In the genomic region with DNA sequence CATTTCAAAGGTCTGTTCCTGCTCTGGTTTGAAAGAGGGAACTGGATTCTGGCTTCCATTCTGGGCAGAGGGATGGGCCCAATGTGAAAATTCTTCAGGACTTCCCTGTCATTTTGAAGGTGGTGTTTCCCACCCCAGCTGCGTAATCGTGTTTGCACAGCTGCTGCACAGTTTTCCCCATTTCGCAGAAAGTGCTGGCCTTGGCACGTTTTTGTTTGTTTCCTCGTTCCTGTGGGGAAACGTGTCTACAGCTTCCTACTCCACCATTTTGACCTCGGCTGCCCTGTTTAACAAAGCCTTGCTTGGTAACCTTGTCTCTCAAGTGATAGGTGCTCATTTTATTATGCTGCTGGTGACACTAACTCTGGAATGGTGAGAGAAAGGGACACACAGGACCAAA, we compare ENCODE assay signal across 16 mouse cellular contexts. TPM values are rescaled to one million over a fixed set of nuclear protein-coding genes. Genes with fewer than 3 reads are reported as not detected.
A peak's percentile ranks its signal among the peaks of the same experiment; 100 is the strongest.
DNase-seq lines count a peak whose midpoint lies in the region; ATAC-seq and TF ChIP-seq lines count a peak whose summit lies in the region.
"Had no signal": no experiment of that assay in that cellular context is flagged by ENCODE, and none has a peak within 500 bp of the region (broad histone marks: within the 10 kb centered on the region; RNA-seq: fewer than 3 reads in every experiment).

No protein-coding gene starts in this region.

- no peak overlapping the region for H3K4me3 ChIP-seq in liver, embryonic 12.5 days
- no peak overlapping the region for H3K4me3 ChIP-seq in embryonic facial prominence, embryonic 12.5 days
- H3K4me3 ChIP-seq in intestine, embryonic 16.5 days (ENCODE audit: low read length) = no peak overlapping the region
- H3K4me3 ChIP-seq in small intestine, adult 2 months (ENCODE audit: low read depth, low read length) = no peak overlapping the region
- H3K4me3 ChIP-seq: embryonic facial prominence, embryonic 13.5 days; forebrain, embryonic 13.5 days; limb, embryonic 10.5 days; midbrain, embryonic 15.5 days had no signal

- no peak for DNase-seq in liver
- no peak for DNase-seq in spleen, adult 12 weeks (ENCODE audit: low spot score)
- no peak for DNase-seq in left cerebral cortex, postnatal 4 days
- DNase-seq: adrenal gland, postnatal 14 days; cerebellum, adult 9-11 months; kidney, adult 9 months; thymus, adult 2 months had no signal

- ATAC-seq in liver, embryonic 12.5 days = no peak
- ATAC-seq in embryonic facial prominence, embryonic 12.5 days (ENCODE audit: insufficient number of reproducible peaks, insufficient read depth, low FRiP score, low TSS enrichment) = no peak
- ATAC-seq in intestine, embryonic 16.5 days = peak; percentile 27
- ATAC-seq: forebrain, embryonic 13.5 days; hindbrain, embryonic 16.5 days; midbrain, embryonic 15.5 days had no signal

- H3K27me3 ChIP-seq in liver, embryonic 12.5 days (replicated peaks) = no peaks in the 10 kb centered on the region
- H3K27me3 ChIP-seq in embryonic facial prominence, embryonic 12.5 days = no peaks in the 10 kb centered on the region
- H3K27me3 ChIP-seq in intestine, embryonic 16.5 days (replicated peaks; ENCODE audit: control insufficient read depth, insufficient read depth, low read length) = no peaks in the 10 kb centered on the region
- H3K27me3 ChIP-seq in small intestine, adult 2 months (ENCODE audit: control insufficient read depth, insufficient read depth, low read length) = no peaks in the 10 kb centered on the region
- H3K27me3 ChIP-seq: embryonic facial prominence, embryonic 13.5 days; forebrain, embryonic 13.5 days; midbrain, embryonic 15.5 days had no signal

- intact Hi-C loops in left cerebral cortex, postnatal 4 days (cut with DNase I) = loop anchor here (5.0 to 10.0 kb wide), 2 partner anchors 77 to 540 kb away; a partner anchor contains a TSS

- H3K4me2 ChIP-seq in liver, embryonic 12.5 days = peak overlapping the region; percentile 47
- H3K4me2 ChIP-seq in embryonic facial prominence, embryonic 12.5 days (replicated peaks) = no peak overlapping the region
- H3K4me2 ChIP-seq in intestine, embryonic 16.5 days (ENCODE audit: low read depth, low read length) = no peak overlapping the region
- H3K4me2 ChIP-seq: embryonic facial prominence, embryonic 13.5 days; forebrain, embryonic 13.5 days; midbrain, embryonic 15.5 days had no signal

- WGBS in liver, embryonic 12.5 days (ENCODE audit: insufficient replicate concordance) = 59% methylated on average over 7 of the region's 7 CpGs
- 50% methylated on average over 7 of the region's 7 CpGs for WGBS in embryonic facial prominence, embryonic 12.5 days
- WGBS in intestine, embryonic 16.5 days = 40% methylated on average over 7 of the region's 7 CpGs
- WGBS in small intestine, adult 2 months = 20% methylated on average over 7 of the region's 7 CpGs

- H3K36me3 ChIP-seq in liver, embryonic 12.5 days = no peaks in the 10 kb centered on the region
- H3K36me3 ChIP-seq in embryonic facial prominence, embryonic 12.5 days = no peaks in the 10 kb centered on the region
- no peaks in the 10 kb centered on the region for H3K36me3 ChIP-seq in intestine, embryonic 16.5 days (ENCODE audit: control insufficient read depth, insufficient read depth, low read length)
- no peaks in the 10 kb centered on the region for H3K36me3 ChIP-seq in small intestine, adult 2 months (ENCODE audit: control insufficient read depth, insufficient read depth, low read length)
- H3K36me3 ChIP-seq: embryonic facial prominence, embryonic 13.5 days; limb, embryonic 10.5 days; midbrain, embryonic 15.5 days had no signal

- peaks cover 31% of the 10 kb centered on the region for H3K4me1 ChIP-seq in liver, embryonic 12.5 days
- H3K4me1 ChIP-seq in embryonic facial prominence, embryonic 12.5 days = no peaks in the 10 kb centered on the region
- H3K4me1 ChIP-seq in intestine, embryonic 16.5 days (ENCODE audit: control insufficient read depth, insufficient read depth, low read length) = peaks cover 7% of the 10 kb centered on the region
- H3K4me1 ChIP-seq in small intestine, adult 2 months (ENCODE audit: control insufficient read depth, insufficient read depth, insufficient read length, low read length) = peaks cover 32% of the 10 kb centered on the region
- H3K4me1 ChIP-seq: embryonic facial prominence, embryonic 13.5 days; forebrain, embryonic 13.5 days; limb, embryonic 10.5 days; midbrain, embryonic 15.5 days had no signal

- H3K9me3 ChIP-seq in liver, embryonic 12.5 days (replicated peaks) = no peaks in the 10 kb centered on the region
- no peaks in the 10 kb centered on the region for H3K9me3 ChIP-seq in embryonic facial prominence, embryonic 12.5 days
- no peaks in the 10 kb centered on the region for H3K9me3 ChIP-seq in intestine, embryonic 16.5 days (ENCODE audit: control insufficient read depth, low read length)
- H3K9me3 ChIP-seq: embryonic facial prominence, embryonic 13.5 days; forebrain, embryonic 13.5 days; limb, embryonic 10.5 days; midbrain, embryonic 15.5 days had no signal

- TF ChIP-seq POLR2A in small intestine, adult 2 months (IDR thresholded peaks at IDR 0.05; ENCODE audit: low read depth, low read length) = no peak

- peak overlapping the region; percentile 73 for H3K27ac ChIP-seq in liver, embryonic 12.5 days
- H3K27ac ChIP-seq in embryonic facial prominence, embryonic 12.5 days = 0 out of 2 replicates have a peak overlapping the region, but pooled peaks have one; percentile 17
- 0 out of 2 replicates have a peak overlapping the region, but pooled peaks have one; percentile 3 for H3K27ac ChIP-seq in intestine, embryonic 16.5 days (ENCODE audit: low read length)
- H3K27ac ChIP-seq in small intestine, adult 2 months (ENCODE audit: insufficient read depth, low read depth, low read length) = peak overlapping the region; percentile 75
- H3K27ac ChIP-seq: embryonic facial prominence, embryonic 13.5 days; forebrain, embryonic 13.5 days; limb, embryonic 10.5 days; midbrain, embryonic 15.5 days had no signal

- peak overlapping the region; percentile 47; the same call in 1 of the 2 replicates for H3K9ac ChIP-seq in liver, embryonic 12.5 days
- H3K9ac ChIP-seq in embryonic facial prominence, embryonic 12.5 days = no peak overlapping the region
- H3K9ac ChIP-seq in intestine, embryonic 16.5 days (ENCODE audit: low read depth, low read length) = no peak overlapping the region
- H3K9ac ChIP-seq: embryonic facial prominence, embryonic 13.5 days; forebrain, embryonic 13.5 days; midbrain, embryonic 15.5 days had no signal

- no peak for TF ChIP-seq CTCF in small intestine, adult 2 months (IDR thresholded peaks at IDR 0.05; ENCODE audit: extremely low read depth, insufficient read length, insufficient replicate concordance, low read depth, low read length)

RNA-seq across cellular contexts. Expression of a gene that starts 15.0 kb away (rescaled TPM):
- 0.18 and 0.23 TPM in 2 replicates for polyA plus RNA-seq in liver, embryonic 12.5 days (2016; fragmentation: Nextera tagmentation; extraction: Ambion mirVana)
- polyA plus RNA-seq in embryonic facial prominence, embryonic 12.5 days (2016; fragmentation: Nextera tagmentation; extraction: Ambion mirVana) = 32.1 and 38.7 TPM in 2 replicates
- 4.4 and 5.2 TPM in 2 replicates for polyA plus RNA-seq in intestine, embryonic 16.5 days (2015; fragmentation: Nextera tagmentation; extraction: Ambion mirVana)
- 0.06 and 0.42 TPM in 2 replicates for polyA plus RNA-seq in small intestine, adult 2 months (2012; rRNA removed)
- total RNA-seq in left cerebral cortex, postnatal 4 days (2021) = 10 to 100 TPM; 14.1 to 17.3 TPM

RNA-seq across cellular contexts. Expression of a gene that starts 39.8 kb away (rescaled TPM):
- polyA plus RNA-seq in liver, embryonic 12.5 days (2016; fragmentation: Nextera tagmentation; extraction: Ambion mirVana) = 7.6 and 8.5 TPM in 2 replicates
- polyA plus RNA-seq in embryonic facial prominence, embryonic 12.5 days (2016; fragmentation: Nextera tagmentation; extraction: Ambion mirVana) = 33.5 and 34.9 TPM in 2 replicates
- polyA plus RNA-seq in intestine, embryonic 16.5 days (2015; fragmentation: Nextera tagmentation; extraction: Ambion mirVana) = 14.2 and 15.9 TPM in 2 replicates
- polyA plus RNA-seq in small intestine, adult 2 months (2012; rRNA removed) = 3.4 and 8.5 TPM in 2 replicates
- 10 to 100 TPM; 51.4 to 52.7 TPM for total RNA-seq in left cerebral cortex, postnatal 4 days (2021)

Comparison
In these comparisons a context has a peak if more than half of its experiments do, and no peak if none do; other contexts are left out.
1. H3K27ac ChIP-seq: peak in every context shown above with its lines; median percentile 75 in small intestine, adult 2 months; 73 in liver, embryonic 12.5 days; 17 in embryonic facial prominence, embryonic 12.5 days; 3 in intestine, embryonic 16.5 days.